Mouse (Mus musculus): Measurements from ENCODE around the gene 2410137M14Rik. TPM values are rescaled to one million over a fixed set of nuclear protein-coding genes. Genes with fewer than 3 reads are reported as not detected.

2410137M14Rik gene
- polyA plus RNA-seq, 1 experiment from 2014 or later, result 0.14 TPM

GRCm38 (mm10) chr17:37009460-37010042, 28.5 kb upstream of the 2410137M14Rik start:
- H3K4me3 ChIP-seq (ENCODE audit: low read depth, low read length), result no peak overlapping the region
- ATAC-seq, result no peak
- peaks cover 10% of the 10 kb centered on the region; the same call in 1 of the 2 replicates for H3K36me3 ChIP-seq (ENCODE audit: insufficient read depth, low read length)
- no peaks in the 10 kb centered on the region for H3K9me3 ChIP-seq (ENCODE audit: low read length)
- H3K27me3 ChIP-seq (replicated peaks; ENCODE audit: insufficient read depth, low read length), result no peaks in the 10 kb centered on the region
- no peak for DNase-seq (ENCODE audit: low spot score)
- no peak overlapping the region for H3K27ac ChIP-seq (ENCODE audit: low read length)
- 87% methylated on average over 17 of the region's 17 CpGs for WGBS
- TF ChIP-seq CTCF (IDR thresholded peaks at IDR 0.05), result no peak
- TF ChIP-seq EP300 (IDR thresholded peaks at IDR 0.05), result no peak
- 0 out of 2 replicates have a peak, but pooled peaks cover 3% of the 10 kb centered on the region for H3K4me1 ChIP-seq (ENCODE audit: insufficient read depth, low read depth, low read length)
- H3K9ac ChIP-seq (replicated peaks; ENCODE audit: low read depth), result no peak overlapping the region
- H3K4me2 ChIP-seq (replicated peaks; ENCODE audit: low read depth, low read length), result no peak overlapping the region

- DNase-seq (ENCODE audit: low spot score), result no peak
- Histone ChIP-seq H3K4me1 (ENCODE audit: insufficient read depth, low read depth, low read length) (peaks cover 6% of the 10 kb centered on the region), H3K27me3 (replicated peaks; ENCODE audit: insufficient read depth, low read length) (no peaks in the 10 kb centered on the region), H3K4me3 (ENCODE audit: low read depth, low read length) (no peak overlapping the region), H3K36me3 (ENCODE audit: insufficient read depth, low read length) (peaks cover 10% of the 10 kb centered on the region; the same call in 1 of the 2 replicates), H3K4me2 (replicated peaks; ENCODE audit: low read depth, low read length) (no peak overlapping the region), H3K27ac (ENCODE audit: low read length) (no peak overlapping the region), H3K9ac (replicated peaks; ENCODE audit: low read depth) (no peak overlapping the region), H3K9me3 (ENCODE audit: low read length) (no peaks in the 10 kb centered on the region)
- no peak for ATAC-seq
- TF ChIP-seq CTCF (IDR thresholded peaks at IDR 0.05) (no peak), EP300 (IDR thresholded peaks at IDR 0.05) (no peak)
- 90% methylated on average over 6 of the region's 6 CpGs for WGBS
Observed at GRCm38 (mm10) chr17:37008161-37008560, 27.1 kb upstream of the 2410137M14Rik start.

GRCm38 (mm10) chr17:37003366-37003765, 22.3 kb upstream of the 2410137M14Rik start:
- H3K4me3 ChIP-seq (ENCODE audit: low read depth, low read length), result peak overlapping the region; percentile 65
- no peak for TF ChIP-seq CTCF (IDR thresholded peaks at IDR 0.05)
- no peak for TF ChIP-seq EP300 (IDR thresholded peaks at IDR 0.05)
- H3K27ac ChIP-seq (ENCODE audit: low read length), result 0 out of 2 replicates have a peak overlapping the region, but pooled peaks have one; percentile 90
- DNase-seq (ENCODE audit: low spot score) (no peak), ATAC-seq (no peak)
- peaks cover 6% of the 10 kb centered on the region; the same call in 1 of the 2 replicates for H3K36me3 ChIP-seq (ENCODE audit: insufficient read depth, low read length)
- peak overlapping the region; percentile 82 for H3K9ac ChIP-seq (replicated peaks; ENCODE audit: low read depth)
- no peaks in the 10 kb centered on the region for H3K27me3 ChIP-seq (replicated peaks; ENCODE audit: insufficient read depth, low read length)
- H3K9me3 ChIP-seq (ENCODE audit: low read length), result no peaks in the 10 kb centered on the region
- peak overlapping the region; percentile 93 for H3K4me2 ChIP-seq (replicated peaks; ENCODE audit: low read depth, low read length)
- 19% methylated on average over 4 of the region's 4 CpGs for WGBS
- H3K4me1 ChIP-seq (ENCODE audit: insufficient read depth, low read depth, low read length), result peaks cover 6% of the 10 kb centered on the region

GRCm38 (mm10) chr17:37002364-37003330, 21.6 kb upstream of the 2410137M14Rik start:
- 0 out of 2 replicates have a peak, but pooled peaks cover 2% of the 10 kb centered on the region for H3K36me3 ChIP-seq (ENCODE audit: insufficient read depth, low read length)
- no peaks in the 10 kb centered on the region for H3K9me3 ChIP-seq (ENCODE audit: low read length)
- H3K9ac ChIP-seq (replicated peaks; ENCODE audit: low read depth), result peak overlapping the region; percentile 82
- peak overlapping the region; percentile 65 for H3K4me3 ChIP-seq (ENCODE audit: low read depth, low read length)
- DNase-seq (ENCODE audit: low spot score) (peak; percentile 93), ATAC-seq (peak; percentile 94)
- TF ChIP-seq CTCF (IDR thresholded peaks at IDR 0.05) (no peak), EP300 (IDR thresholded peaks at IDR 0.05) (0 out of 2 replicates have a peak, but pooled peaks have one; percentile 21)
- H3K4me1 ChIP-seq (ENCODE audit: insufficient read depth, low read depth, low read length), result peaks cover 6% of the 10 kb centered on the region
- peak overlapping the region; percentile 90 for H3K27ac ChIP-seq (ENCODE audit: low read length)
- WGBS, result under 1% methylated on average over 49 of the region's 49 CpGs
- peak overlapping the region; percentile 93 for H3K4me2 ChIP-seq (replicated peaks; ENCODE audit: low read depth, low read length)
- no peaks in the 10 kb centered on the region for H3K27me3 ChIP-seq (replicated peaks; ENCODE audit: insufficient read depth, low read length)

GRCm38 (mm10) chr17:37000863-37001262, 19.8 kb upstream of the 2410137M14Rik start, which contains the start of gene Zfp57:
Gene Zfp57 (plus strand): TSS chr17:37001163.
- Histone ChIP-seq H3K9ac (replicated peaks; ENCODE audit: low read depth) (no peak within 1 kb of the TSS), H3K36me3 (ENCODE audit: insufficient read depth, low read length) (no peaks in the 10 kb centered on the region), H3K4me2 (replicated peaks; ENCODE audit: low read depth, low read length) (peak within 1 kb of the TSS; percentile 93), H3K27me3 (replicated peaks; ENCODE audit: insufficient read depth, low read length) (no peaks in the 10 kb centered on the region), H3K27ac (ENCODE audit: low read length) (no peak within 1 kb of the TSS), H3K4me1 (ENCODE audit: insufficient read depth, low read depth, low read length) (peaks cover 6% of the 10 kb centered on the region), H3K9me3 (ENCODE audit: low read length) (no peaks in the 10 kb centered on the region), H3K4me3 (ENCODE audit: low read depth, low read length) (no peak within 1 kb of the TSS)
- WGBS, result 92% methylated on average over 7 of the region's 7 CpGs
- TF ChIP-seq CTCF (IDR thresholded peaks at IDR 0.05), result no peak
- ATAC-seq (no peak), DNase-seq (ENCODE audit: low spot score) (no peak)

GRCm38 (mm10) chr17:36998477-36998876, 17.4 kb upstream of the 2410137M14Rik start:
- no peak overlapping the region for H3K4me3 ChIP-seq (ENCODE audit: low read depth, low read length)
- H3K4me2 ChIP-seq (replicated peaks; ENCODE audit: low read depth, low read length), result no peak overlapping the region
- 62% methylated on average over 2 of the region's 2 CpGs for WGBS
- ATAC-seq (no peak), DNase-seq (ENCODE audit: low spot score) (no peak)
- H3K36me3 ChIP-seq (ENCODE audit: insufficient read depth, low read length), result no peaks in the 10 kb centered on the region
- H3K27ac ChIP-seq (ENCODE audit: low read length), result no peak overlapping the region
- no peak overlapping the region for H3K9ac ChIP-seq (replicated peaks; ENCODE audit: low read depth)
- H3K27me3 ChIP-seq (replicated peaks; ENCODE audit: insufficient read depth, low read length), result no peaks in the 10 kb centered on the region
- H3K4me1 ChIP-seq (ENCODE audit: insufficient read depth, low read depth, low read length), result peaks cover 5% of the 10 kb centered on the region
- H3K9me3 ChIP-seq (ENCODE audit: low read length), result no peaks in the 10 kb centered on the region
- TF ChIP-seq EP300 (IDR thresholded peaks at IDR 0.05), result no peak
- no peak for TF ChIP-seq CTCF (IDR thresholded peaks at IDR 0.05)
